Mouse (Mus musculus) kidney, adult 9 months (tissue): Measurements from ENCODE around the gene Ctnnd2.

ENCODE experiments used
- DNase-seq: peaks from one replicate; pipeline ENCODE4 v3.0.0; 2022

The Ctnnd2 gene

DNA sequence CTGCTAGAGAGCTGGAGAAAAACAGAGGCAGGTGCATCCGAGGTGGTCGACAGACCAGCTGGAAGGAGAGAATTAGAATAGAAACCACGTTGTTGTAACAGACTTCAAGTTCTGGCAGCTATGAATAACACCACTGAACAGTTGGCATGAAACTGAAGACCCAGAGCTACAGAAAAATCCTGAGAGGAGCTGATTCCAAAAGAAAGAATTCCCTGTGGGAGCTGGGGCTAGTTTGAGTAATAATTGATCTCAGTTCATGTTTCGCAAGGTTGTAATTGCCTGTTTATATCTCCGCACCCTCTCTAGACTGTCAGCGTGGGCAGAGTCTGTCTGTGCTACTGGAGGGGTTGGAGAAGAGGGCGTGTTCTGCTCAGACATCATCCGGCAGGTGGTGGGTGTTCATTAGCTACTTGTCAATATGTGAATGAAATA, 98.8 kb downstream of the Ctnnd2 start:
- DNase-seq = no peak

DNA sequence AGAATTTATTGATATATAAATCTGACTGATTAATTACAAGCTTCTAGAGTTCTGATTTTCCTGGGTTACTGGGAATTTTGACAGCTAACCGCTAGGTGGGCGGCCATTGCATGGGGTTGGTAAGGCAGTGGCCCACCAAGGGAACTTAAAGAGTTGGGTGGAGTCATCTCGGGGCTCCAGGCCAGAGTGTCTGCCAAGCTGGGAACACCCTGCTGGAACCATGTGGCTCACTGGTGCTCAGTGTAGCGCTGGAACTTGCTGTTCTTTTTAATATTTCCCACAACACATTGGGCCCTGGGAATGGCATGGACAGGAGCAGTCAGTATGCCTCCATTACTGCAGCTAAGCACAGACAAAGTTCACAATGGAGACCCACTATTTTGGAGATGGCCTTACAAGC, 99.9 kb downstream of the Ctnnd2 start:
- no peak for DNase-seq

DNA sequence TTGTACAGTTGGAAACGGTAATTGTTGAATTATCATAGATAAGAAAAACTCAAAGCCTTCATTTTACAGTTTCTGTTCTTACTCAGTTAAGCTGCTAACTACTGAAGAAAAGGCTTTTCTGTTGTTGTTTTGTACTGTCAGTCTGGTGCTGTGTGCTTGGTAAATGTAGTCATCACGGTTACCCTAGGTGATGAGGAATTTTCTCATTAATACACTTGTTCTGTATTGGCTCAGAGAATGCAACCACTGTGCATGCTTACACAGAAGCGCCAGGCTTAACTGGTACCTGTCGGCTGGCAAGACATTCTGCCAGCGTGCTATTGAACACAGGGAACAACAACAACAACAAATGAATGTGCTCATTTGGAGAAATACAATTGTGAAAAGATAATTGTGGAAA, 103.3 kb downstream of the Ctnnd2 start:
- DNase-seq = no peak

DNA sequence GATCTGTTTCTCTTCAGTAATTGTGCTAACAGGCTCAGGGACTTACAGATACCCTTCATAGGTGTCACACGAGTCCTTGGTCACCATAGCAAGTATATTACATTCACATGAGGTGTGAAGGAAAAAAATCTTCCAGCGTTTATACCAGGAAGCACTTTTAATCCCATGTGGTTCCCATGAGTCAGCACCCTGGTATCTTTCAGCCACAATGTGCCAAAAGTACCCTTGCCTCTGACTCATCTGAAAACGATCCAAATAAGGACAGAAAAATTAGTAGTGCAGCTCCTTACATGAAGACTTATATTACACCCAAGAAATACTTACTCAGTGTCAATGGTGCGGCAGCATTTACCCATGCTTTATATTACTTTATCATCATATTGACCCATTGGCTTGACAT, 104.3 kb downstream of the Ctnnd2 start:
- no peak for DNase-seq

DNA sequence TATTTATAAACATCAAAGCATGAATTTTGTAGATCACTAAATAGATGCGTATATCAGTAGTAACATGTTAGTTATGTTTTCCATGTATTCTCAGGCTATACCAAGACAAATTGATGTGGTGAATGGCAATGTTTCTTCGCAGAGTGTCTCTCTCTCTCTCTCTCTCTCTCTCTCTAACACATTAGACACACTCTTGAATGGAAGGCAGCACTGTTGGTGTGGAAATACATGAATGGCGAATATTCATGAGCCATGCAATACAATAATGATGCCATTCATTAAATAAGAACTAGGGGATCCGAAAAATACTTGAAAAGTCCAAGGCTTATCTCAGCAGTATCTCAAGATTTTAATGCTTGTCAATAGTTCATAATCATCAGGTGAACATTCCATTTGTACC, 106.2 kb downstream of the Ctnnd2 start:
- no peak for DNase-seq

DNA sequence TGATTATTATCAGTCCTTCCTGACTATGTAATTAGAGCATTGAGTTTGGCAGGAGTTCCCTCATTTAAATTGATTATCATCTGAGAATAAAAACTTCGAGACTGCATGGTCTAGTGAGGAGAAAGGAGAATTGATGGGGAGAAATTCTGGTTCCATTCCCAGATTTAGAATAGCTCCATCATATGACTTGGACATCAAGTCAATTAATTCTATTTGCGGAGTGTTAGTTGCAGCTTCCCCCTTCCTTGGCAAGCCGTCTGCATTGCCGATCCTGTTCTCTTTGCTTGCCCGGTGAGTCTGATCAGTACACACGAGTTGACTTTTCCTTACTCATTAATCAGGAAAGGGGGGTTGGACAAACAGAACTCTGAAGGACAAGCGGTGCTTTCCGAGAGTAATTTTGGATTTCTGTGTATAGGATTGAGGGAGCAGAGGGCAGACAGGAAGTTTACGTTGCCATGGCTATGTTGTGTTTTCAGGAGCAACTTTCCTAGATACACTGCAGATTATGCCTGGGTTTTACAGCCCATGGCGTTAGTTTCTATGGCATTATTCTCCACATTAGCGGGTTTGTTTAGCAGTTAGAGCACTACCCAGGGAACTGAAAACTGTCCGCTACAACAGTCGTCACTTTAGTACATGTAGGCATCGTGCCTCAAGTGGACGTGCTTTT, 113.3 kb downstream of the Ctnnd2 start:
- peak; percentile 20 for DNase-seq

DNA sequence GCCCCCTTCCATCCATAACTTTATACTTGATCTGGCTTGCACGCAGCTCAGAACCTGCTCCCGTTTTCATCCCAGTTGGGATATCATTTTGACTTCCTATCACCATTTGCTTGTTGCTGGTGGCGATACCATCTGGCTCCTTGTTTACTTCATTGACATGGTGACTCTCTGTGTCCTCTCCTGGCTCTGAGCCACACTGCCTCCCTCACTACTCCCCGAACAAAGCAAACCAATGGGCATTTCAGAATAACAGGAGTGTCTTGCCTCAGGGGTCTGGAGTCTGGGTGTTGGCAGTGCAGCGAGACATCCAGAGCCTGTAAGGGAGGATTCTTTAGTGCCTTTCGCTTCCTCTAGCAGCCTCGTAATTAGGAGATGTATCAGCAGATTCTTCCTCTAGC, 113.9 kb downstream of the Ctnnd2 start:
- no peak for DNase-seq

DNA sequence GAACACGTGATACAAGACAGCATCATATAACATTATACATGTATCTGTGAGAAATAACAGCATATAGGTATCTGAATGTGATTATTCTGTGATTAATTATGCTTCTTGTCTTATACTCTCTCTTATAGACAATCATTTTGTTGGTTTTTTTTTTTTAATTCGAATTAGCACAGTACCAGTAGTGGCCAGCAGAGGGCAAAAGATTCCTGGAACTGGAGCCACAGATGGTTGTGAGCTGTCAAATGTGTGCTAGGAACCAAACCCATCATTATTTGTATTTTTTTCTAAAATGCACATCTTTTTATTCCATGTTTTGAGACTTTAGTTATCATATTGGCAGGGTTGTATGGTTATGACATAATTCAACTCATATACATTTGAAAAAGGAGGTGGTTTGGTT, 130.4 kb downstream of the Ctnnd2 start:
- no peak for DNase-seq

DNA sequence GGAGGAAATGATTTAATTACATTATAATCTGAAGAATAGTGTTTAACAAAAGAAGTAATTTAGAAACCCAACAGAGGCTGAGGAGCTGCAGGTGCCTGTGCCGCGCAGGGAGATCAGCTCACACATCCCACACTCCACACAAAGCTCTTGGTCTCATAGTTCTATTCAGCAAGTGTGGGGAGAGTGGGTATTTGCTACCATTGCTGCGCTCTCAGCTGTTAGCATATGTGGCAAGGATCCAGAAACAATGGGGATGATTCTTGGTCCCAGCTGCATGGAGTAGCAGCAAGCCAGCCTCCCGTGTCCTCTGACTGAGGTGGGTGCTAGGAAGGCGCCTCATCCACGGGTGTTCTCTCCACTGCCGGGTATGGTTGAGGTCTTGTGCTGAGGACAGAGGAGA, 134.0 kb downstream of the Ctnnd2 start:
- DNase-seq = no peak

DNA sequence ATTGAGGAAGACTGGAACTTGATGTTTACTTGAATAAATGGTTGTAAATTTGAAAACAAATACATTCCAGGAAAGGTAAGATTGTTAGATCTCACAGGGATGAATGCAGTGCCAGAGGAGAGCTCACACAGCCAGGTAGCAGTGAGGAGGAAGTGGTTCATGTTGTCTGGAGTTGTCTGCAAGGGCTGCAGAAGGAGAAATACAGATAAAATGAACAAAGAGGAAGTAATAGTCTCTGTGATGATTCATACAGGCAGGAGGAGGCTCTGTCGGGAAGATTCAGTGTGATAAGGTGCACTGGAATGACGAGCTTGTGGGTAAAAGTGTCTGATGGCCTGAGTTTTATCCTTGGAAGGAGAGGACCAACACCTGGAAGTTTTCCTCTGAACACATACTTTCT, 150.2 kb downstream of the Ctnnd2 start:
- DNase-seq = no peak

DNA sequence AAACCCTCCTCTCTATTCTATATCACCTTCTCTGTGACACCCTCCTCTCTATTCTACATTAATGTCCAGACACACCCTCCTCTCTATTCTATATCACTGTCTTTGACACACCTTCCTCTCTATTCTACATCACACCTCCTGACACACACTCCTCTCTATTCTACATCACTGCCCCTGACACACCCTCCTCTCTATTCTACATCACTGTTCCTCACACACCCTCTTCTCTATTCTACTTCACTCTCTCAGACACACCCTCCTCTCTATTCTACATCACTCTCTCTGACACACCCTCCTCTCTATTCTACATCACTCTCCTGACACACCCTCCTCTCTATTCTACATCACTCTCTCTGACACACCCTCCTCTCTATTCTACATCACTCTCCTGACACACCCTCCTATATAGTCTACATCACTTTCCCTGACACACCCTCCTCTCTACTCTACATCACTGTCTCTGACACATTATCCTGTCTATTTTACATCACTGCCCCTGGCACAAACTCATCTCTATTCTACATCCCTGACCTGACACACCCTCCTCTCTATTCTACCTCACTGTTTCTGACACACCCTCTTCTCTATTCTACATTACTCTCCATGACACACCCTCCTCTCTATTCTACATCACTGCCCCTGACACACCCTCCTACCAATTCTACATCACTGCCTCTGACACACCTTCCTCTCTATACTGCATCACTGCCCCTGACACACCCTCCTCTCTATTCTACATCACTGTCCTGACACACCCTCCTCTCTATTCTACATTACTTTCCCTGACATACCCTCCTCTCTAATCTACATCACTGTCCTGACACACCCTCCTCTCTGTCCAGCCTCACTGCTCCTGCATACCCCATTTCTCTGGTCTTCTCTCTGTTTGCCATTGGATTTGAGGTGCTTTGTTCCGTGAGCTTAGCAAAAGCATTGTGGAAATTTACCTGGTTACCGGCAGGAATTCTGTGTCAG, 161.2 kb downstream of the Ctnnd2 start:
- DNase-seq = no peak

DNA sequence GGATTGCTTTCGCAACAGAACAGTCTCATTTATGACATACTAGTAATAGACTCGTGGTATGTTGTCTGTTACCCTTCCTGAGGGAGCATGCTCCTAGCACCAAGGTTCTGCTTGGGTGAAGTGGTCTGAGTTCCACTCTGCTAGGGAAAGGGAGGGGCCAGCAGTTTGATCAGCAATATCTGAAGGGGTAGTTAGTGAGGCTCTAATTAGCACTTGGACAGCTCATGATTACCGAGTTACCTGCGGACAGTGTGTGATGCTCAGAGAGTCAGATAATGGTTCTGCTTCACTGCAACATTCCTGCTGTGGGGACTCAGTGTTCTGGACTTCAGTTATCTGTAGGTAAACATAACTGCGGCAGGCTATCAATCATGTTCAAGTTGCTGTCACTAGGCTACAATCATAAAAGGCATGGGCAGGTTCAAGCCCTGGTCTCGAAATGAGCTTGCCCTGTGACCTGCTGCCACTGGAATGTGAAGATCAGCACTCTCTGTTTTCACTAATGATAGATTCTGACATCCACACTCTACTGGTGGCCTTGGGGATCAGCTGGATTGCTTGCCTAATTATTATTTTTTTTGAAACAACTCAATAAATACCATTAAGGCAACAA, 166.3 kb downstream of the Ctnnd2 start:
- DNase-seq = no peak

DNA sequence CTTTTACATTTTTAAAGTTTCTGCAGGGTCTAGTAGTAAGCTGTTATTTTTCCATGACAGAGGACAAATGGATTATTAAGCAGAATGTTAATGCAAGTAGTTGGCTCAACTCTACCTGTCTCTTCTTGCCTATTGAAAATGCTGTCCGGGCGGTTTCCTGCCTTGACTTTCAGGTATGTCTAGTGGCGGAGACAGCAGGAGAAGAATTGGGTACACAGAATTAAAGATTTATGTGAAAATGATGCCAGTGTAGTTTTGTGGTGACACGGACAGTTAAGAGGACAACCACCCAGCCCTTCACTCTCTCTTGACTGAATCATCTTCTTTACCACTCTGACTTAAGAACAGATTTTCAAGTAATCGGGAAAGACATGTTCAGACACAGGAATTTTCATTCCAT, 173.4 kb downstream of the Ctnnd2 start:
- no peak for DNase-seq

DNA sequence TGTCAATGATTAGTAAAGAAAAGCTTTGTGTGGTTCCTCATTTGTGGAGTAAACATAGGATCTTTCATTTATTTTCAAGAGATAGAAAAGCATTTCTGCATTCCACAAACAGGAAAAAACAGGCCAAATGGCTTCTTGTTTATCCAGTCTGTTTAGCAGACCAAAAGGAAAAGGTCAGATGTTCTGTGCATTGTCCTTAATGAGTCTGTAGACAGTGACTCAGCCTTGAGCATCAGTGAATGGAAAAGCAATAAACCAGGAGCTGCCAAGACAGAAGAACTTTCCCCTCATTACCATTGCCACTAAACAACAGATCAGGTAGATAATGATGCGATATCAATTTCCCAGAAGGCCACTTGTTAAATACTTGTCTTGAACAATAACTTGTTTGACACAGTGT, 192.1 kb downstream of the Ctnnd2 start:
- DNase-seq = no peak

DNA sequence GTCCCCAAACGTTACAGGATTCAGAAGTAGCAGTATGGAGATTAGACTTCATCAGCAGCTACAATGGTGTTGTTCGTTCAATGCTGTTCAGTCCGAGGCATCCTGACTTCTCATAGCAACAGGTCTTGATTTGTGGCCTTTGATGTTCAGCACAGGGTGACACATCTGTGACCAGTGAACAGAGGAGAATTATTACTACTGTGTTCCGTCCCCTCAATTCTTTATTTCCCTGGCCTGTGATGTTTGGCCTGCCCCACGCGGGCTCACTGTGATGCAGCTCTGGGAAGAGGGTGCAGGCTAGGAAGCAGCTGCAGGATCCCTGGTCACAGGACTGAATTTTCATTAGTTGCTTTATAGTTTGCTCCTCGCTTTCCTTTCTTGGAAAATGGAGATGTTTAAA, 197.6 kb downstream of the Ctnnd2 start:
- DNase-seq = no peak

DNA sequence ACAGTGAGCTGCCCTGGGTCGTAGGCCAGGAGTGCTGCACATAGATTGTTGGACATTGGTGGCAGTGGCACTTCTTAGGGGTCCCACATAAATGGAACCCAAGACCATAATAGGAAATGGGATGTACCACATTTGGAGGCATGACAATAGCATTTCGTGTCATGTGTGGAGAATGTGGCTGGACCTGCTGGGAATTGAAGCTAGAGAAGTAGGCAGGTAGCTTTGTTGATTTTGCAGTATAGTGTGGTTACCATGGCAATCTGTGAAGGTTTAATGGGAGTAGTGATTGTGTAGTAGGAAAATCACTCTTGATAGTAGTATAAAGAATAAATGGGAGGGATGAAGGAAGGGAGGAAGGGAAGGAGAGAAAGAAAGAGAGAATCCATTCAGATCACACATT, 198.8 kb downstream of the Ctnnd2 start:
- DNase-seq = no peak

DNA sequence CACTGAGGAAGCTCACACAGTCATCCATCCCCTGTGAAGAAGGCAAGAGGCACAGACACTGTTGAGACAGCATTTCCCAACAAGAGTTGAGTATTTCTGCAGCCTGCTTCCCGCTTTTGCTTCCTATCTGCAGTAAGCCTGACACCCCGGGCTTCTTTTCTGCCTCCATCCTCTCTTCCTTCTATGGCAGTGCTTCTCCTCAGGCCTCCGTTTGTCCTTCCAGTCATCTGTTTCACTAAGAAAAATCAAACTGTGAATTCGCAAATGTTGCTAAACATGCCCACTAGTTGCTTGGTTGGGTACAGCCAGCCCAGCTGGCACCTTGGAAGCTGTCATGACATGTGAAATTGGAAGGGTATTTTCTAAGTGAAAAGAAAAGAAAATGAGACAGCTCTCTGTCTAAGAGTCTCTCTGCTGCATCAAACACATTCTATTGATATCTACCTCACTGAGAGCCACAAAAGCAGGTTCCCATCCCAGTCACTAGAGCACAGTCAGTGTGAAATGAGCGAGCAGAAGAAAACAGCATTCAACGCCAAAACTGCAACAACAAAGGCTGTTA, 201.3 kb downstream of the Ctnnd2 start:
- no peak for DNase-seq

DNA sequence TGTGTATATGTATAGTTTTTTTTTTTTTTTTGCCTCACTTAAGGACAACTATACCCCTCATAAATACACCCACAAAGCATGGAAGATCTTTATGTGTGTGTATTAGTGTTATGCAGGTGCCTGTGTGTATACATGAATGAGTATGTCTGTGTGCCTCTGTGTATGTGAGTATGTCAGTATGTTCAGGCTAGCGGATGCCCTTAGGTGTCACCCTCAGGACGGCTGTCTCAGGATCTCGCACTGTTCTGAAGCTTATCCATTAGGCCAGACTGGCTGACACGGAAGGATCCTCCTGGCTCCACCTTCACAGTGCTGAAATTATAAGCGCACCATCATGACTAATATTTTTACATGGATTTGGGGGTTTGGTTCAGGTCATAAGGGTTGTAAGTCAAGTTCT, 202.5 kb downstream of the Ctnnd2 start:
- no peak for DNase-seq

DNA sequence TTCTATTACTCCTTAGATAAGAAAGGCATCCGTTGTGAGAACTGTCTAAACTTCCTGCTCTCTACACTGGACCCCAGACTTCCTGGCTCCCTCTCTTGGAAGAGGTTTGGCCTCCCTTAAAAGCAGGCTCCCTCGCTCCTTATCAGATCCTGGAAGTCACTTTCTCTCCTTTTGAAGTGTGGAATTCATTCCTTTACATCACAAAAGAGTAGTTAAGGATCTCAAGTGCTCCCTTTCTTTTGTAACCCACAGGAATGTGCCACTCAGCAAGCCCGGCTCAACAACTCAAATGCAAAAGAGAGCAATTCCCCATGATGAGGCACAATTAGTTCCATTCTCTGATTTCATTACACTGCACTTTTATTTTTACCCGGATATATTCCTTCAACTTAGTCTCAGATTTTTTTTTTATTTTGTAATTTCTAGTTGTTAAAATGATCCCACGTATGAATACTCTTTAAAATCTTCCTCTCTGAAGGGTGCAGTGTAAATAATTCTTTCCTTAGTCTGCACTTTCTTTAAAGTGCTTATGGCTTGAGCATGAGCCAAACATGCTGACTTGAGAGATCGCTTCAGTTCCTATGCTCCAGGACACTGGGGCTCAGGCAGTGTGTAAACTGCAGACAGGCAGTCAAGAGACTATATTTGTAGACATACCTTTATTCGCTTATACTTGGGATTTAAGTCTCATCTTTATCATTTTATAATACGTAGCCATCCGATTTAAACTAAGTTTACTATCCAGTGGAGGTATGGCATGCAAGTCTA, 210.9 kb downstream of the Ctnnd2 start:
- no peak for DNase-seq

DNA sequence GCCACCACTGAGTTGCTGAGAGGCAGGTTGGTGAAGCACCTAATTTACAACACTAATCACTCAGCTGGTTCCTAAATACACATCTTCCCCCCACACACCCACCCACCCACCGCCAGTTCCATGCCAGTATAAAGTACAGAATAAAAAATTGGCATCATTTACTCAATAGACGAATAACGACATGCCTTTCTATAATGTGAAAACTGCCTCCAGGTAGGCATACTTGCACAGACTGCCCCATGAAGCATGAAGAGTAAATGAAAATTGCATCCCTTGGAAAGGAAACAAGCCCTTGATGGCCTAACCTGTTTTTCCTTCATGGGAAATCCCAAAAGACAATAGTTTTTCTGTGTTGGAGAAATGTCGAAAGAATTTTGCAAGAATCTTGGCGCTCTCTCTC, 212.0 kb downstream of the Ctnnd2 start:
- no peak for DNase-seq

DNA sequence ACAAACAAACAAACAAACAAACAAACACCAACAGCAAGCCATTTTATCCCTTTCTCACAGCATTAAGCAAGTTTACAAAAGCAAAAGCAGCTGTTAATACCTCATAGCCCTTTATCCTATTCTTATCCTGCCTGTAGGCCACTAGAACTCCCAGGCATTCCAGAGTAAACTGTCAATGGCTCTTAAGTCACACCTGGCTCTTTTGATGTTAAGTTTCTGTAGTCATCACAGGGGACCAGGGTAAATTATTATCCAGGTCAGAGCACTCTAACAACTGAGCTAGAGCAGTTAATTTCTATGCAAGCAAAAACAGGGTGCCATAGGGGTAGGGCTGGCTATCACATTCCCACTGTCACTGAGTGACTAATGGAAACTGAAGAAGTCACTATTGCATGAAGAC, 214.1 kb downstream of the Ctnnd2 start:
- no peak for DNase-seq

DNA sequence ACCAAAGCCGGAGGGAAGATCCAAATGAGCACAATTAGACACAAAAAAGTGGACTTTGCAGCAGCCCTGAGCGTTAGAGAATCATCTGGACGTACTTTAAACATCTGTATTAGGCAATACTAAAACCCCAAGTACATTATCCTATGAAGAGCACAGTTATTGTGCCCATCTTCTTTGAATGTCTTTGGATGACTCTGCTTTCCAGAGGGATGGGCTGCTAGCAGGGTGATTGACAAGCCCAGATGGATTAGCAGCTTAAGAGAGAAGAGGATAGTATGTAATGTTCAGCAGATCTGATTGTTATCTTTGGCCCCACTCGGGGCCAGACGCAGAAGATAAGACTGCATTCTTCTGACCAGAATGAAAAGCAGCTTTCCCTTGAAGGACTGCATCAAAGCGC, 214.9 kb downstream of the Ctnnd2 start:
- DNase-seq = no peak

DNA sequence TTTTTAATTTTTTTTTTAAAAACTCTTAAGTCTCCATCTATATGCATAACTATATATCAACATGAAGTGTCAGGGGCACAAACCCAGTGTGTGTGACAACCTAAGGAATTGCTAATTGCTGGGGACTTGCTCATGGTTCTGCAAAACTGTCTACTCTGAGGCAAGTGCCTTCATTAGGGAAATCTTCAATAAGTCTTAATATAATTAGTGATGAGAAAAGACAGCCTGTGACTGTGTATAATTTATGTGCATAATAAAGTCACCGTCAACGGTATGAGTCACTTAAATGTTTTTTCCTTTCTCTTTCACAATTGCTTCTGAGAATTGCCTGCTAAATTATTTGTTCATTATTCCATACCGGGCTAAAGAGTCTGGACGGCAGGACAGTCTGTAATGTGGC, 228.7 kb downstream of the Ctnnd2 start:
- no peak for DNase-seq
